Mouse (Mus musculus) testis, postnatal 14 days (tissue): ENCODE results near the gene Keap1.
"Not testable (repeated sequence)": the region's sequence is repeated elsewhere in the genome, so short reads cannot be mapped to it uniquely, and the experiment has no call there.

Source experiments
- DNase-seq: peaks from one replicate; pipeline ENCODE4 v3.0.0; 2021; ENCODE audit warnings: low spot score

Gene Keap1

GRCm38 (mm10) chr9:21195736-21196505 is 43.2 kb downstream of the Keap1 start:
- DNase-seq = not testable (repeated sequence)

- no peak for DNase-seq
These were observed 44.2 kb downstream of the Keap1 start for GRCm38 (mm10) chr9:21194787-21195493.

- DNase-seq = no peak
These were observed 45.4 kb downstream of the Keap1 start for GRCm38 (mm10) chr9:21193786-21194185.

- no peak for DNase-seq
These were observed 48.5 kb downstream of the Keap1 start for GRCm38 (mm10) chr9:21190670-21191069.

- no peak for DNase-seq
These were observed 49.3 kb downstream of the Keap1 start for GRCm38 (mm10) chr9:21189905-21190304.

- no peak for DNase-seq
These were observed 53.7 kb downstream of the Keap1 start for GRCm38 (mm10) chr9:21185436-21185835.

- DNase-seq = no peak
These were observed 54.4 kb downstream of the Keap1 start for GRCm38 (mm10) chr9:21184733-21185132.

- no peak for DNase-seq
These were observed 55.2 kb downstream of the Keap1 start for GRCm38 (mm10) chr9:21183905-21184413.

- no peak for DNase-seq
These were observed 55.7 kb downstream of the Keap1 start for GRCm38 (mm10) chr9:21183421-21183820.

- peak; percentile 45 for DNase-seq
These were observed 57.5 kb downstream of the Keap1 start for GRCm38 (mm10) chr9:21181421-21182220.

GRCm38 (mm10) chr9:21180841-21181240 is 58.3 kb downstream of the Keap1 start:
- no peak for DNase-seq

GRCm38 (mm10) chr9:21180402-21180801 is 58.8 kb downstream of the Keap1 start:
- DNase-seq = no peak
